Mouse (Mus musculus): ENCODE measurements around the gene Gm28308.

DNA sequence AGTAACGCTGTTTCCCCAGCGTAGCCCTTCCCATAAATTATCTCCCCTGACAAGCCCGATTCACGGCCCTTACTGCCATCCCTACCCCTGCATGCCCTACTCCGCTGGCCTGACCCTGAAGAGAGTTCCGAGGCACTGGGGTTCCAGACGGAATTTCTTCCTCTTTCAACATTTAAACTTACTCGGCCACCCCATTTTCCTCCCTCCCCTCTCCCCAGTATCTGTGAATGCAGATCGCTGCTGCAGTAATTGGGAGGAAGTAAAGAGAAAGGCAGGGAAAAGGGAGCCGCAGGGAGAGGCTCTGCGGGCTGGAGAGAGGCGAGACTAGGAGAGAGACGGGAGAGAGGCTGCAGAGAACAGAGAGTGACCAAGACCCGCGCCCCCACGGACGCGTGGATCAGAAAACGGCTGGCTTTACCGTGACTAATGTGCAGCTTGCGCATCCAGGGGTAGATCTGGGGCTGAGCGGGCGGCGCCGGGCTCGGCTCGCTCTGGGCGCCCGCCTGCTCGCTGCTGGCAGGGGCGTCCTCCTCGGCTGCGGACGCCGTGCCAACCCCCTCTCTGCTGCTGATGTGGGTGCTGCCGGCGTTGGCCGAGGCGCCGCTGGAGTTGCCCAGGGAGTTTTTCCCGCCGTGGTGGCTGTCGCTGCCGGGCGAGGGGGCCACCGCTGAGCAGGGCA is 9.6 kb downstream of the Gm28308 start:
- TF ChIP-seq CTCF (IDR thresholded peaks at IDR 0.05) = no peak
- no peak for TF ChIP-seq EP300 (IDR thresholded peaks at IDR 0.05)

All from lung, postnatal 0 days (tissue).